Mouse (Mus musculus) testis, adult 2 months (tissue): Measurements from ENCODE around the gene Chmp5.

Experiments used
- CTCF ChIP-seq: fragments of 200-500 bp; IDR thresholded peaks from 2 replicates; pipeline ENCODE4 v1.5.1; 2012; ENCODE audit warnings: low read depth, mild to moderate bottlenecking, inconsistent platforms, low read length, moderate library complexity; ENCODE audit not compliant: control insufficient read depth, insufficient read depth, insufficient replicate concordance
- POLR2A ChIP-seq: fragments of 200-500 bp; IDR thresholded peaks from 2 replicates; pipeline ENCODE4 v1.6.1; 2012; ENCODE audit warnings: low read depth, mild to moderate bottlenecking, inconsistent platforms, low read length, moderate library complexity; ENCODE audit not compliant: control insufficient read depth

- TF ChIP-seq POLR2A (no peak), CTCF (no peak)
These were observed 49.7 kb downstream of the Chmp5 start for GRCm38 (mm10) chr4:40997916-40998315.
